Mouse (Mus musculus): ENCODE measurements around the gene Atp6v0c. TPM values are rescaled to one million over a fixed set of nuclear protein-coding genes. Genes with fewer than 3 reads are reported as not detected.

The Atp6v0c gene
- total RNA-seq, 1 experiment from 2014 or later = 65.1 TPM

GRCm38 (mm10) chr17:24203611-24204534 lies 34.4 kb upstream of the Atp6v0c start:
- no peak for ATAC-seq (replicated peaks in 1 of 2; ENCODE audit: insufficient read depth in 1 of 2, low FRiP score in 2 of 2, low TSS enrichment in 1 of 2, low read depth in 1 of 2, poor library complexity in 2 of 2, severe bottlenecking in 2 of 2)

GRCm38 (mm10) chr17:24203068-24203467 lies 33.6 kb upstream of the Atp6v0c start:
- no peak for ATAC-seq (replicated peaks in 1 of 2; ENCODE audit: insufficient read depth in 1 of 2, low FRiP score in 2 of 2, low TSS enrichment in 1 of 2, low read depth in 1 of 2, poor library complexity in 2 of 2, severe bottlenecking in 2 of 2)

- no peak for ATAC-seq (replicated peaks in 1 of 2; ENCODE audit: insufficient read depth in 1 of 2, low FRiP score in 2 of 2, low TSS enrichment in 1 of 2, low read depth in 1 of 2, poor library complexity in 2 of 2, severe bottlenecking in 2 of 2)
These were observed 31.6 kb upstream of the Atp6v0c start for GRCm38 (mm10) chr17:24201092-24201491.

GRCm38 (mm10) chr17:24199741-24200140 lies 30.2 kb upstream of the Atp6v0c start:
- no peak for ATAC-seq (replicated peaks in 1 of 2; ENCODE audit: insufficient read depth in 1 of 2, low FRiP score in 2 of 2, low TSS enrichment in 1 of 2, low read depth in 1 of 2, poor library complexity in 2 of 2, severe bottlenecking in 2 of 2)

GRCm38 (mm10) chr17:24199252-24199651 lies 29.8 kb upstream of the Atp6v0c start:
- no peak for ATAC-seq (replicated peaks in 1 of 2; ENCODE audit: insufficient read depth in 1 of 2, low FRiP score in 2 of 2, low TSS enrichment in 1 of 2, low read depth in 1 of 2, poor library complexity in 2 of 2, severe bottlenecking in 2 of 2)

- no peak for ATAC-seq (replicated peaks in 1 of 2; ENCODE audit: insufficient read depth in 1 of 2, low FRiP score in 2 of 2, low TSS enrichment in 1 of 2, low read depth in 1 of 2, poor library complexity in 2 of 2, severe bottlenecking in 2 of 2)
These were observed 27.7 kb upstream of the Atp6v0c start for GRCm38 (mm10) chr17:24197032-24197824.

- ATAC-seq (replicated peaks in 1 of 2; ENCODE audit: insufficient read depth in 1 of 2, low FRiP score in 2 of 2, low TSS enrichment in 1 of 2, low read depth in 1 of 2, poor library complexity in 2 of 2, severe bottlenecking in 2 of 2) = no peak
These were observed 25.8 kb upstream of the Atp6v0c start for GRCm38 (mm10) chr17:24195349-24195748.

GRCm38 (mm10) chr17:24193769-24194168 lies 24.3 kb upstream of the Atp6v0c start:
- no peak for ATAC-seq (replicated peaks in 1 of 2; ENCODE audit: insufficient read depth in 1 of 2, low FRiP score in 2 of 2, low TSS enrichment in 1 of 2, low read depth in 1 of 2, poor library complexity in 2 of 2, severe bottlenecking in 2 of 2)

- ATAC-seq (replicated peaks in 1 of 2; ENCODE audit: insufficient read depth in 1 of 2, low FRiP score in 2 of 2, low TSS enrichment in 1 of 2, low read depth in 1 of 2, poor library complexity in 2 of 2, severe bottlenecking in 2 of 2) = peak in 1 of 2 experiments; percentile 19; a peak in 2 of 4 replicates
These were observed 23.8 kb upstream of the Atp6v0c start for GRCm38 (mm10) chr17:24193268-24193667.

- peak; percentile 53 to 64 for ATAC-seq (replicated peaks in 1 of 2; ENCODE audit: insufficient read depth in 1 of 2, low FRiP score in 2 of 2, low TSS enrichment in 1 of 2, low read depth in 1 of 2, poor library complexity in 2 of 2, severe bottlenecking in 2 of 2)
These were observed 23.3 kb upstream of the Atp6v0c start for GRCm38 (mm10) chr17:24192848-24193247.

- ATAC-seq (replicated peaks in 1 of 2; ENCODE audit: insufficient read depth in 1 of 2, low FRiP score in 2 of 2, low TSS enrichment in 1 of 2, low read depth in 1 of 2, poor library complexity in 2 of 2, severe bottlenecking in 2 of 2) = no peak
These were observed 22.0 kb upstream of the Atp6v0c start for GRCm38 (mm10) chr17:24191481-24191880.

- no peak for ATAC-seq (replicated peaks in 1 of 2; ENCODE audit: insufficient read depth in 1 of 2, low FRiP score in 2 of 2, low TSS enrichment in 1 of 2, low read depth in 1 of 2, poor library complexity in 2 of 2, severe bottlenecking in 2 of 2)
These were observed 21.4 kb upstream of the Atp6v0c start for GRCm38 (mm10) chr17:24190934-24191333.

- no peak for ATAC-seq (replicated peaks in 1 of 2; ENCODE audit: insufficient read depth in 1 of 2, low FRiP score in 2 of 2, low TSS enrichment in 1 of 2, low read depth in 1 of 2, poor library complexity in 2 of 2, severe bottlenecking in 2 of 2)
These were observed 4.8 kb upstream of the Atp6v0c start for GRCm38 (mm10) chr17:24174259-24174658.

GRCm38 (mm10) chr17:24173423-24173822 lies 3.9 kb upstream of the Atp6v0c start:
- ATAC-seq (replicated peaks in 1 of 2; ENCODE audit: insufficient read depth in 1 of 2, low FRiP score in 2 of 2, low TSS enrichment in 1 of 2, low read depth in 1 of 2, poor library complexity in 2 of 2, severe bottlenecking in 2 of 2) = peak; percentile 34 to 47; a peak in 1 of 4 replicates

GRCm38 (mm10) chr17:24171738-24172137 lies 2.2 kb upstream of the Atp6v0c start:
- no peak for ATAC-seq (replicated peaks in 1 of 2; ENCODE audit: insufficient read depth in 1 of 2, low FRiP score in 2 of 2, low TSS enrichment in 1 of 2, low read depth in 1 of 2, poor library complexity in 2 of 2, severe bottlenecking in 2 of 2)

- no peak for ATAC-seq (replicated peaks in 1 of 2; ENCODE audit: insufficient read depth in 1 of 2, low FRiP score in 2 of 2, low TSS enrichment in 1 of 2, low read depth in 1 of 2, poor library complexity in 2 of 2, severe bottlenecking in 2 of 2)
These were observed 1.2 kb upstream of the Atp6v0c start for GRCm38 (mm10) chr17:24170729-24171128.

- ATAC-seq (replicated peaks in 1 of 2; ENCODE audit: insufficient read depth in 1 of 2, low FRiP score in 2 of 2, low TSS enrichment in 1 of 2, low read depth in 1 of 2, poor library complexity in 2 of 2, severe bottlenecking in 2 of 2) = no peak
These were observed 623 bp upstream of the Atp6v0c start for GRCm38 (mm10) chr17:24170125-24170524.
